Mouse (Mus musculus) forelimb bud, embryonic 11.5 days (tissue): ENCODE measurements at regions not wholly inside any gene's neighbourhood (a gene's known extent, or its start where the extent isn't known, plus 50 kb on each side); places are given as distances from the start of the nearest gene placed in this dataset.

ENCODE experiments used
- DNase-seq: peaks from one replicate; pipeline ENCODE4 v3.0.0-alpha.2; 2012; ENCODE audit warnings: low read depth, low spot score

DNA sequence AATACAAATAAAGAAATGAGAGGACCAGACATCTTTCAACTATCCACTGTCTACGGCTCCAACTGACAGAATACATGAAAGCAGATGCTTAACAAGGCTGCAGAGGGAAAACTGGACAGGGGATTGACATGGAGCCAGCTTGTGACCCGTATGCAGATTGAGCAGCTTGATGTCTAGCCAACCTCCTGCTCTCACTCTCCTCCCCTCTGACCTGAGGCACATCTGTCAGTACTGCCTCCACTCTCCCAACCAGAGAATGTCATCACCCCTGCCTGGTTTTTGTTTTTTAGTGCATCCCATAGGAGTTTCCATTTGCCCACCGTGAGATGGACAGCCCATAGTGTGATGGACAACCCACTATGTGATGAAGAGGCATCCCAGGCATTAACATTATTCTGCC lies 252.2 kb downstream of the S1pr1 start:
- DNase-seq: no peak
